Mouse (Mus musculus) kidney, postnatal 25 days (tissue): ENCODE measurements at regions not wholly inside any gene's neighbourhood (a gene's known extent, or its start where the extent isn't known, plus 50 kb on each side); places are given as distances from the start of the nearest gene placed in this dataset.

Experiments
- DNase-seq, 2 experiments: peaks; one replicate each; pipeline ENCODE4 v3.0.0; 2021; ENCODE audit warnings: mixed read lengths in 2 of 2

GRCm38 (mm10) chr17:63003911-63004310, 122.8 kb upstream of the Efna5 start:
- no peak for DNase-seq

- no peak for DNase-seq
These were observed 121.6 kb upstream of the Efna5 start for GRCm38 (mm10) chr17:63002729-63003128.

- DNase-seq, result no peak
These were observed 120.8 kb upstream of the Efna5 start for GRCm38 (mm10) chr17:63001898-63002297.

GRCm38 (mm10) chr17:62997691-62998090, 116.6 kb upstream of the Efna5 start:
- no peak for DNase-seq

GRCm38 (mm10) chr17:62995316-62995715, 114.2 kb upstream of the Efna5 start:
- no peak for DNase-seq

GRCm38 (mm10) chr17:62992977-62993376, 111.9 kb upstream of the Efna5 start:
- no peak for DNase-seq

- no peak for DNase-seq
These were observed 105.2 kb upstream of the Efna5 start for GRCm38 (mm10) chr17:62986304-62986703.

- no peak for DNase-seq
These were observed 99.2 kb upstream of the Efna5 start for GRCm38 (mm10) chr17:62980337-62980736.

GRCm38 (mm10) chr17:62977561-62977960, 96.4 kb upstream of the Efna5 start:
- no peak for DNase-seq

- DNase-seq, result no peak
These were observed 96.0 kb upstream of the Efna5 start for GRCm38 (mm10) chr17:62977136-62977535.

- DNase-seq, result no peak
These were observed 93.6 kb upstream of the Efna5 start for GRCm38 (mm10) chr17:62974627-62975279.

- DNase-seq, result no peak
These were observed 87.9 kb upstream of the Efna5 start for GRCm38 (mm10) chr17:62969025-62969424.

GRCm38 (mm10) chr17:62963824-62964223, 82.7 kb upstream of the Efna5 start:
- no peak for DNase-seq

GRCm38 (mm10) chr17:62962292-62962618, 81.1 kb upstream of the Efna5 start:
- DNase-seq, result no peak

- peak; percentile 35 to 43 for DNase-seq
These were observed 80.6 kb upstream of the Efna5 start for GRCm38 (mm10) chr17:62961596-62962291.

- no peak for DNase-seq
These were observed 78.0 kb upstream of the Efna5 start for GRCm38 (mm10) chr17:62959146-62959545.

- no peak for DNase-seq
These were observed 66.5 kb upstream of the Efna5 start for GRCm38 (mm10) chr17:62947537-62948193.

- no peak for DNase-seq
These were observed 59.6 kb upstream of the Efna5 start for GRCm38 (mm10) chr17:62940573-62941252.

- no peak for DNase-seq
These were observed 58.9 kb upstream of the Efna5 start for GRCm38 (mm10) chr17:62939930-62940572.

- DNase-seq, result no peak
These were observed 58.1 kb upstream of the Efna5 start for GRCm38 (mm10) chr17:62939171-62939570.
